Mouse (Mus musculus) heart, postnatal 0 days (tissue): ENCODE results near the gene Cfap299. TPM values are rescaled to one million over a fixed set of nuclear protein-coding genes. Genes with fewer than 3 reads are reported as not detected.
"Not testable (repeated sequence)": the region's sequence is repeated elsewhere in the genome, so short reads cannot be mapped to it uniquely, and the experiment has no call there.

Source experiments
- ATAC-seq: fragments of 200-750 bp; cut with Nextera tagmentation; 2 replicates; pipeline ENCODE4 v1.8.0; 2017; ENCODE audit warnings: low read depth, moderate number of reproducible peaks, moderate library complexity; ENCODE audit not compliant: insufficient read depth
- DNase-seq: peaks from one replicate; pipeline ENCODE4 v3.0.0-alpha.2; 2016; ENCODE audit warnings: low spot score
- H3K27ac ChIP-seq: fragments of 300-500 bp; sonication (generic); 2 replicates; pipeline ENCODE4 v1.5.1; 2014; ENCODE audit warnings: low read depth, mild to moderate bottlenecking
- H3K27me3 ChIP-seq: fragments of 300-500 bp; sonication (generic); 2 replicates; pipeline ENCODE4 v1.6.1; 2014; ENCODE audit warnings: low read length, mixed read lengths; ENCODE audit not compliant: control insufficient read depth, insufficient read depth
- H3K36me3 ChIP-seq: fragments of 300-500 bp; sonication (generic); replicated peaks from 2 replicates; pipeline ENCODE4 v1.6.1; 2014; ENCODE audit warnings: low read length, mixed read lengths; ENCODE audit not compliant: control insufficient read depth, insufficient read depth
- H3K4me1 ChIP-seq: fragments of 300-500 bp; sonication (generic); 2 replicates; pipeline ENCODE4 v1.6.1; 2014; ENCODE audit warnings: antibody characterized with exemption; ENCODE audit not compliant: control insufficient read depth, insufficient read depth
- H3K4me2 ChIP-seq: fragments of 300-500 bp; sonication (generic); 2 replicates; pipeline ENCODE4 v1.6.1; 2014; ENCODE audit warnings: low read depth, mild to moderate bottlenecking, low read length, moderate library complexity
- H3K4me3 ChIP-seq: fragments of 300-500 bp; sonication (generic); 2 replicates; pipeline ENCODE4 v1.5.1; 2014; ENCODE audit warnings: low read depth, low read length
- H3K9ac ChIP-seq: fragments of 300-500 bp; sonication (generic); replicated peaks from 2 replicates; pipeline ENCODE4 v1.6.1; 2014; ENCODE audit warnings: low read depth, low read length, mixed read lengths
- H3K9me3 ChIP-seq: fragments of 300-500 bp; sonication (generic); replicated peaks from 2 replicates; pipeline ENCODE4 v1.6.1; 2016; ENCODE audit warnings: low read length; ENCODE audit not compliant: control insufficient read depth
- CTCF ChIP-seq: IDR thresholded peaks from 2 replicates; pipeline ENCODE4 v1.5.1; 2016; ENCODE audit warnings: antibody characterized with exemption, control low read depth, low read depth
- EP300 ChIP-seq: IDR thresholded peaks from 2 replicates; pipeline ENCODE4 v1.6.1; 2016; ENCODE audit warnings: antibody characterized with exemption, low read depth
- WGBS: fragments of 180-500 bp; shearing (Covaris S2); extraction: QIAGEN DNeasy Blood & Tissue Kit; methylation state at CpG from one replicate; pipeline ENCODE4 v1.1.7; 2014; 5-methylcytosine and 5-hydroxymethylcytosine counted together
- polyA plus RNA-seq: library from polyadenylated mRNA; unstranded; fragments of >200 nt; fragmentation: Nextera tagmentation; extraction: Ambion mirVana; gene quantifications from 2 replicates; pipeline ENCODE4 v1.2.1, GENCODE M21; 2015
- total RNA-seq: library from RNA; depleted of rRNA; stranded (reverse); fragments of >200 nt; gene quantifications from 2 replicates; pipeline ENCODE4 v1.2.3, GENCODE M21; 2014; ENCODE audit warnings: low replicate concordance

Gene Cfap299
- total and polyA plus RNA-seq, 2 experiments from 2014 or later = 0.20 to 0.50 TPM

GRCm38 (mm10) chr5:98574711-98575470 lies 245.8 kb downstream of the Cfap299 start:
- H3K4me3 ChIP-seq = no peak overlapping the region
- H3K9me3 ChIP-seq = no peaks in the 10 kb centered on the region
- no peak for ATAC-seq
- H3K27me3 ChIP-seq = no peaks in the 10 kb centered on the region
- WGBS = 63% methylated on average over 12 of the region's 12 CpGs
- no peak for DNase-seq
- no peak overlapping the region for H3K9ac ChIP-seq
- H3K4me2 ChIP-seq = no peak overlapping the region
- no peaks in the 10 kb centered on the region for H3K4me1 ChIP-seq
- no peak for TF ChIP-seq EP300
- TF ChIP-seq CTCF = no peak
- H3K36me3 ChIP-seq = no peaks in the 10 kb centered on the region
- H3K27ac ChIP-seq = no peak overlapping the region

- Histone ChIP-seq H3K4me1 (no peaks in the 10 kb centered on the region), H3K9me3 (no peaks in the 10 kb centered on the region), H3K4me3 (no peak overlapping the region), H3K36me3 (no peaks in the 10 kb centered on the region), H3K4me2 (no peak overlapping the region), H3K27me3 (no peaks in the 10 kb centered on the region), H3K9ac (no peak overlapping the region), H3K27ac (no peak overlapping the region)
- 78% methylated on average over 4 of the region's 4 CpGs for WGBS
- TF ChIP-seq EP300 (no peak), CTCF (no peak)
- ATAC-seq (no peak), DNase-seq (no peak)
Measured at GRCm38 (mm10) chr5:98575471-98575834, 246.3 kb downstream of the Cfap299 start.

GRCm38 (mm10) chr5:98576538-98576937 lies 247.4 kb downstream of the Cfap299 start:
- 78% methylated on average over 6 of the region's 6 CpGs for WGBS
- ATAC-seq = not testable (repeated sequence)

GRCm38 (mm10) chr5:98578398-98578797 lies 249.3 kb downstream of the Cfap299 start:
- H3K9ac ChIP-seq = no peak overlapping the region
- no peaks in the 10 kb centered on the region for H3K27me3 ChIP-seq
- no peak overlapping the region for H3K27ac ChIP-seq
- no peaks in the 10 kb centered on the region for H3K36me3 ChIP-seq
- no peaks in the 10 kb centered on the region for H3K9me3 ChIP-seq
- no peak overlapping the region for H3K4me2 ChIP-seq
- 56% methylated on average over 2 of the region's 2 CpGs for WGBS
- TF ChIP-seq CTCF = no peak
- TF ChIP-seq EP300 = no peak
- no peak overlapping the region for H3K4me3 ChIP-seq
- DNase-seq (no peak), ATAC-seq (no peak)
- H3K4me1 ChIP-seq = no peaks in the 10 kb centered on the region

More at GRCm38 (mm10) chr5:98576538-98576937, 247.4 kb downstream of the Cfap299 start:
- H3K4me3 ChIP-seq, H3K9me3 ChIP-seq, DNase-seq, H3K36me3 ChIP-seq, H3K4me1 ChIP-seq, H3K9ac ChIP-seq, H3K27ac ChIP-seq, H3K4me2 ChIP-seq, H3K27me3 ChIP-seq: not testable (repeated sequence)

GRCm38 (mm10) chr5:98580811-98581210 lies 251.7 kb downstream of the Cfap299 start:
- no peaks in the 10 kb centered on the region for H3K36me3 ChIP-seq
- no peak for TF ChIP-seq CTCF
- TF ChIP-seq EP300 = no peak
- WGBS = 41% methylated on average over 5 of the region's 5 CpGs
- DNase-seq (no peak), ATAC-seq (no peak)
- no peak overlapping the region for H3K9ac ChIP-seq
- no peaks in the 10 kb centered on the region for H3K4me1 ChIP-seq
- H3K4me3 ChIP-seq = no peak overlapping the region
- H3K27ac ChIP-seq = no peak overlapping the region
- no peaks in the 10 kb centered on the region for H3K9me3 ChIP-seq
- H3K27me3 ChIP-seq = no peaks in the 10 kb centered on the region
- H3K4me2 ChIP-seq = no peak overlapping the region

- no peaks in the 10 kb centered on the region for H3K4me1 ChIP-seq
- 76% methylated on average over 3 of the region's 3 CpGs for WGBS
- ATAC-seq (no peak), DNase-seq (no peak)
- H3K36me3 ChIP-seq = no peaks in the 10 kb centered on the region
- H3K27me3 ChIP-seq = no peaks in the 10 kb centered on the region
- TF ChIP-seq EP300 (no peak), CTCF (no peak)
- H3K9ac ChIP-seq = no peak overlapping the region
- no peak overlapping the region for H3K27ac ChIP-seq
- H3K4me2 ChIP-seq = no peak overlapping the region
- H3K9me3 ChIP-seq = no peaks in the 10 kb centered on the region
- no peak overlapping the region for H3K4me3 ChIP-seq
Measured at GRCm38 (mm10) chr5:98582051-98582450, 252.9 kb downstream of the Cfap299 start.
